Mouse (Mus musculus): ENCODE results near the gene Fam19a1. TPM values are rescaled to one million over a fixed set of nuclear protein-coding genes. Genes with fewer than 3 reads are reported as not detected.

The Fam19a1 gene
- total and polyA plus RNA-seq, 2 experiments from 2014 or later, result 0.16 TPM; not detected in 1

DNA sequence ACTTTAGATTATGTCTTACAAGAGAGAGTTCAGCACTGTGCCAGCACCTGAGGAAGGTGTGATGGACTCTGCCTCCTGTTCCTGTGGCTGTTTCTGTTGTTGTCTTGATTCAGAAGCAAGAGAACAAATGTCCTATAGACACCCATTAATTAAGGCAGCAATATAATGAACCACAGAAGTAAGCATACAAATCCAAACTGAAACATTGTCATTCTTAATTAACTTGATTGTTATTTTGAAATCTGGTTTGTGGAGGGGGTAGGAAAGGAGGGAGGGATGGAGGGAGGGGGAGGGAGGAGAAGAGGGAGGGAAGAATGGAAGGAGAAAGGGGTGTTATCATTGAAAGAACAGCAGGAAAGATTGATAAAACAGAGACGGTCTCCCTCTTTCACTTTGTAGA is 1.3 kb upstream of the Fam19a1 start:
- Histone ChIP-seq H3K4me2 (ENCODE audit: low read depth, low read length) (no peak overlapping the region), H3K36me3 (replicated peaks; ENCODE audit: control insufficient read depth, insufficient read depth, low read length) (no peaks in the 10 kb centered on the region), H3K27ac (ENCODE audit: low read depth) (no peak overlapping the region), H3K27me3 (ENCODE audit: control insufficient read depth, insufficient read depth, low read length) (0 out of 2 replicates have a peak, but pooled peaks cover 6% of the 10 kb centered on the region), H3K4me3 (ENCODE audit: low read depth, low read length) (no peak overlapping the region), H3K4me1 (ENCODE audit: control insufficient read depth, insufficient read depth) (no peaks in the 10 kb centered on the region; the same call in 1 of the 2 replicates), H3K9ac (replicated peaks; ENCODE audit: low read depth, low read length) (no peak overlapping the region), H3K9me3 (replicated peaks; ENCODE audit: control insufficient read depth, low read length) (no peaks in the 10 kb centered on the region)
- ATAC-seq (ENCODE audit: insufficient read depth, low read depth) (no peak), DNase-seq (ENCODE audit: low spot score) (no peak)
- 47% methylated on average over 1 of the region's 1 CpGs for WGBS
- TF ChIP-seq CTCF (IDR thresholded peaks at IDR 0.05; ENCODE audit: low read depth) (no peak), EP300 (IDR thresholded peaks at IDR 0.05; ENCODE audit: low read depth) (no peak)

DNA sequence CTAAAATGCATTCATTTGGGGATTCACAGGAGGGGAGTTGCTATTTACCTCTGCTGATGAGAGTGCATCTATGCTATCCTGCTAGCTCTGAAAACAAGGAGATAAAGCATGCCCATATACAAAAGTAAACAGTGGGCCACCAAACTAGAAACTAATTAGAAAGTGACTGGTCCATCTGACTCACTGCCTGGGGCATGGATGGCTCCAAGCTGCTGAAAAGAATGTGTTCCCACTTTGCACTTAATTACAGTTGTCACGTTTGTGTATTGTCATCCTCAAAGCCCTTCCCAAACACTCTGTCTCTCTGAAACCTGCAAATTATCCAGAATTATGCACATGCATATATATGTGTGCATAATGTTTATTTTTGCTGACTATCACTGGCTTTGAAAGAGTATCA is 1.2 kb downstream of the Fam19a1 start:
- Histone ChIP-seq H3K4me2 (ENCODE audit: low read depth, low read length) (no peak overlapping the region), H3K9me3 (replicated peaks; ENCODE audit: control insufficient read depth, low read length) (no peaks in the 10 kb centered on the region), H3K27ac (ENCODE audit: low read depth) (no peak overlapping the region), H3K4me3 (ENCODE audit: low read depth, low read length) (no peak overlapping the region), H3K9ac (replicated peaks; ENCODE audit: low read depth, low read length) (no peak overlapping the region), H3K36me3 (replicated peaks; ENCODE audit: control insufficient read depth, insufficient read depth, low read length) (no peaks in the 10 kb centered on the region), H3K27me3 (ENCODE audit: control insufficient read depth, insufficient read depth, low read length) (0 out of 2 replicates have a peak, but pooled peaks cover 6% of the 10 kb centered on the region), H3K4me1 (ENCODE audit: control insufficient read depth, insufficient read depth) (peaks cover 4% of the 10 kb centered on the region; the same call in 1 of the 2 replicates)
- no peak for DNase-seq (ENCODE audit: low spot score)
- ATAC-seq (ENCODE audit: insufficient read depth, low read depth), result no peak
- WGBS, result 27% methylated on average over 1 of the region's 1 CpGs
- TF ChIP-seq EP300 (IDR thresholded peaks at IDR 0.05; ENCODE audit: low read depth), result no peak
- TF ChIP-seq CTCF (IDR thresholded peaks at IDR 0.05; ENCODE audit: low read depth), result no peak

DNA sequence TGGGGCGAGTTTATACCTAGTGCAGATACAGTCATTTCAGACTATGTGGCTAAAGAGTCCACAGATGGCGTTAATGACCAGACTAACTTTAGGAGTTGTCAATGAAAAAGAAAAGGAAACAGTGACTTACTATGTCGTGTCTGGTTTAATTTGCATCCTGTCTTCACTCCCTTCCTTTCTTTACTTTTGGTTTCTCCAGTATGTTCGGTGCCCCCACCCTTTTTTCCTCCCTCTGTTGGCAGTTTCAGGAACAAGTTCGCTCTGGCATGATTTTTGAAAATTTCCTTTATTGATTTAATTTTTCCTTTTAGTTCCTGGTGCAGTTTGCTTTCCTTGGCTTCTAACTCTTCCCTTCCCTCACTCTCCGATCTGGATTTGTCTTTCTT is 3.2 kb downstream of the Fam19a1 start:
- H3K4me1 ChIP-seq (ENCODE audit: control insufficient read depth, insufficient read depth), result peaks cover 4% of the 10 kb centered on the region; the same call in 1 of the 2 replicates
- WGBS, result 10% methylated on average over 6 of the region's 6 CpGs
- no peaks in the 10 kb centered on the region for H3K36me3 ChIP-seq (replicated peaks; ENCODE audit: control insufficient read depth, insufficient read depth, low read length)
- DNase-seq (ENCODE audit: low spot score) (peak; percentile 17), ATAC-seq (ENCODE audit: insufficient read depth, low read depth) (no peak)
- 0 out of 2 replicates have a peak, but pooled peaks cover 6% of the 10 kb centered on the region for H3K27me3 ChIP-seq (ENCODE audit: control insufficient read depth, insufficient read depth, low read length)
- peak overlapping the region; percentile 99 for H3K4me2 ChIP-seq (ENCODE audit: low read depth, low read length)
- H3K4me3 ChIP-seq (ENCODE audit: low read depth, low read length), result peak overlapping the region; percentile 63
- no peak for TF ChIP-seq CTCF (IDR thresholded peaks at IDR 0.05; ENCODE audit: low read depth)
- no peak for TF ChIP-seq EP300 (IDR thresholded peaks at IDR 0.05; ENCODE audit: low read depth)
- H3K9me3 ChIP-seq (replicated peaks; ENCODE audit: control insufficient read depth, low read length), result no peaks in the 10 kb centered on the region
- H3K9ac ChIP-seq (replicated peaks; ENCODE audit: low read depth, low read length), result peak overlapping the region; percentile 46
- no peak overlapping the region for H3K27ac ChIP-seq (ENCODE audit: low read depth)

DNA sequence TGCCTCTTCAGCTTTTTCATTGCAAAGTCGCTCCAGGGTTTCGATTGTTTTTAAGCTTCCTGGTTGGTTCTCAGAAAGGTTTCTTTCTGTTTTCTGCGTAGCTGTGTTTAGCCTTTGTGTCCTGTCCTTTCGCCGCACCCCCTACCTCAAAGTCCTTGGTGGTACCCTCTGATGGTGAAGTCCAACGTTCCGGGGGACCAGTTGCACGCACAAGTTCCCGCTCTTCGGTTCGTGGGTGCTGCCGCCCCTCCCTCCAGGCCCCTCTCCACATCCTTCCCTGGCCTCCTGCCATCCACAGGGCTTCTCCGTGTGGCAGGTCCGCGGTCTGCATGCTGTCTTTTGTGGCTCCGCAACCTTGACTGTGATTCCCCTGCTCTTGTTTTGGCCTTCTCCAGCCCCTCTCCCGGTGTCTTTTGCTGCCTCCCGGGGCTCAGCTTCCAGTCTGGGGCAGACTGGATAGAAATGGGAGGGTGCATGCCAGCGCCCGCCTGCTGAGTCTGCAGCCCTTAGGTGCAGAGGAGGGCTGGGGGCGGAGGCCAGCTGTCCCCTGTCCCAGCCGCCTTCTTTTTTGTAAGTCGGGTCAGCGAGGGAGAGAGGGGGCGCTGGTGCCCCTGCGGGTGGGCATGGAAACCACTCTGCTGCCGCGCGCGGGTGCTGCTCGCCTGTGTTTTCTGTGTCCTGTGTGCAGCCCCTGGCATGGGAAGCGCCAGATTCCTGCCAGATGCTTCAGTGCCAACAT is 3.7 kb downstream of the Fam19a1 start:
- under 1% methylated on average over 32 of the region's 32 CpGs for WGBS
- Histone ChIP-seq H3K27ac (ENCODE audit: low read depth) (no peak overlapping the region), H3K4me3 (ENCODE audit: low read depth, low read length) (peak overlapping the region; percentile 63), H3K9ac (replicated peaks; ENCODE audit: low read depth, low read length) (peak overlapping the region; percentile 46), H3K36me3 (replicated peaks; ENCODE audit: control insufficient read depth, insufficient read depth, low read length) (no peaks in the 10 kb centered on the region), H3K4me1 (ENCODE audit: control insufficient read depth, insufficient read depth) (peaks cover 4% of the 10 kb centered on the region; the same call in 1 of the 2 replicates), H3K9me3 (replicated peaks; ENCODE audit: control insufficient read depth, low read length) (no peaks in the 10 kb centered on the region), H3K27me3 (ENCODE audit: control insufficient read depth, insufficient read depth, low read length) (0 out of 2 replicates have a peak, but pooled peaks cover 6% of the 10 kb centered on the region), H3K4me2 (ENCODE audit: low read depth, low read length) (peak overlapping the region; percentile 99)
- ATAC-seq (ENCODE audit: insufficient read depth, low read depth) (no peak), DNase-seq (ENCODE audit: low spot score) (peak; percentile 11)
- TF ChIP-seq EP300 (IDR thresholded peaks at IDR 0.05; ENCODE audit: low read depth) (no peak), CTCF (IDR thresholded peaks at IDR 0.05; ENCODE audit: low read depth) (no peak)

DNA sequence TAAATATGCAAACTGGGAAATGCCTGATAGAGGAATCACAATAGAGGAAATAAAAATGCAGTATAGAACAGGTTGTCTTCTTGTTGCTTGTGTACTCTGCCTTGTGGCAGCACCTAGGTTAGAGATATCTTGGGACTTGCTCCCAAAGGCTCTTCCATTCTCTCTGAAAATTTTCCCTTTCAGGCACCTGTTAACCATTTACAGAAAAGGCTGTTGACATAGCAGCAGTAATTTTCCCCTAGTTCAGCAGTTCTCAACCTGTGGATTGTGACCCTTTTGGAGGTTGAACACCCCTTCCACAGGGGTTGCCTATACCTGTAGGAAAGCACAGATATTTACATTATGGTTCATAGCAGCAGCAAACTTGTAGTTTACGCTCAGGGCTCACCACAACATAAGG is 30.4 kb downstream of the Fam19a1 start:
- Histone ChIP-seq H3K4me2 (ENCODE audit: low read depth, low read length) (no peak overlapping the region), H3K4me3 (ENCODE audit: low read depth, low read length) (no peak overlapping the region), H3K27ac (ENCODE audit: low read depth) (no peak overlapping the region), H3K27me3 (ENCODE audit: control insufficient read depth, insufficient read depth, low read length) (no peaks in the 10 kb centered on the region), H3K9me3 (replicated peaks; ENCODE audit: control insufficient read depth, low read length) (no peaks in the 10 kb centered on the region), H3K36me3 (replicated peaks; ENCODE audit: control insufficient read depth, insufficient read depth, low read length) (no peaks in the 10 kb centered on the region), H3K9ac (replicated peaks; ENCODE audit: low read depth, low read length) (no peak overlapping the region), H3K4me1 (ENCODE audit: control insufficient read depth, insufficient read depth) (no peaks in the 10 kb centered on the region)
- WGBS, result 88% methylated on average over 1 of the region's 1 CpGs
- DNase-seq (ENCODE audit: low spot score), result no peak
- TF ChIP-seq EP300 (IDR thresholded peaks at IDR 0.05; ENCODE audit: low read depth) (no peak), CTCF (IDR thresholded peaks at IDR 0.05; ENCODE audit: low read depth) (no peak)
- no peak for ATAC-seq (ENCODE audit: insufficient read depth, low read depth)
